Mouse (Mus musculus): Measurements from ENCODE around the gene Sertad2.

GRCm38 (mm10) chr11:20679396-20679795, 136.3 kb downstream of the Sertad2 start:
- TF ChIP-seq CTCF (IDR thresholded peaks at IDR 0.05; ENCODE audit: insufficient read depth, low read length) (no peak), POLR2A (IDR thresholded peaks at IDR 0.05; ENCODE audit: borderline replicate concordance, extremely low read depth, low read depth, low read length) (no peak)

Measured in lung, adult 2 months (tissue).